Mouse (Mus musculus): ENCODE measurements around the gene Nfkbiz. TPM values are rescaled to one million over a fixed set of nuclear protein-coding genes. Genes with fewer than 3 reads are reported as not detected.

The Nfkbiz gene
- polyA plus RNA-seq, 1 experiment from 2014 or later: 2.0 TPM

- DNase-seq (ENCODE audit: low spot score): no peak
- Histone ChIP-seq H3K36me3 (ENCODE audit: control insufficient read depth, insufficient read depth, low read length) (no peaks in the 10 kb centered on the region), H3K4me1 (ENCODE audit: control insufficient read depth, insufficient read depth, low read length) (no peaks in the 10 kb centered on the region), H3K9ac (ENCODE audit: low read length) (no peak overlapping the region), H3K4me2 (ENCODE audit: low read depth) (no peak overlapping the region), H3K27me3 (ENCODE audit: control insufficient read depth, insufficient read depth, low read length) (no peaks in the 10 kb centered on the region), H3K4me3 (ENCODE audit: low read depth, low read length) (no peak overlapping the region), H3K9me3 (ENCODE audit: control insufficient read depth, low read length) (no peaks in the 10 kb centered on the region), H3K27ac (ENCODE audit: low read depth, low read length) (no peak overlapping the region)
- no peak for ATAC-seq (ENCODE audit: insufficient read depth, low FRiP score, low TSS enrichment)
- 95% methylated on average over 1 of the region's 1 CpGs for WGBS
Observed at GRCm38 (mm10) chr16:55801629-55802028, 37.1 kb downstream of the Nfkbiz start.

- H3K4me1 ChIP-seq (ENCODE audit: control insufficient read depth, insufficient read depth, low read length): no peaks in the 10 kb centered on the region
- DNase-seq (ENCODE audit: low spot score) (no peak), ATAC-seq (ENCODE audit: insufficient read depth, low FRiP score, low TSS enrichment) (no peak)
- H3K9ac ChIP-seq (ENCODE audit: low read length): no peak overlapping the region
- H3K27me3 ChIP-seq (ENCODE audit: control insufficient read depth, insufficient read depth, low read length): no peaks in the 10 kb centered on the region
- H3K4me2 ChIP-seq (ENCODE audit: low read depth): no peak overlapping the region
- no peak overlapping the region for H3K4me3 ChIP-seq (ENCODE audit: low read depth, low read length)
- no peak overlapping the region for H3K27ac ChIP-seq (ENCODE audit: low read depth, low read length)
- no peaks in the 10 kb centered on the region for H3K9me3 ChIP-seq (ENCODE audit: control insufficient read depth, low read length)
- 87% methylated on average over 7 of the region's 7 CpGs for whole genome bisulfite sequencing
- no peaks in the 10 kb centered on the region for H3K36me3 ChIP-seq (ENCODE audit: control insufficient read depth, insufficient read depth, low read length)
Observed at GRCm38 (mm10) chr16:55798845-55799244, 39.9 kb downstream of the Nfkbiz start.

GRCm38 (mm10) chr16:55790326-55790725 lies 48.4 kb downstream of the Nfkbiz start:
- Histone ChIP-seq H3K36me3 (ENCODE audit: control insufficient read depth, insufficient read depth, low read length) (no peaks in the 10 kb centered on the region), H3K4me3 (ENCODE audit: low read depth, low read length) (no peak overlapping the region), H3K27ac (ENCODE audit: low read depth, low read length) (no peak overlapping the region), H3K9me3 (ENCODE audit: control insufficient read depth, low read length) (no peaks in the 10 kb centered on the region), H3K27me3 (ENCODE audit: control insufficient read depth, insufficient read depth, low read length) (no peaks in the 10 kb centered on the region), H3K9ac (ENCODE audit: low read length) (no peak overlapping the region), H3K4me1 (ENCODE audit: control insufficient read depth, insufficient read depth, low read length) (no peaks in the 10 kb centered on the region), H3K4me2 (ENCODE audit: low read depth) (no peak overlapping the region)
- no peak for ATAC-seq (ENCODE audit: insufficient read depth, low FRiP score, low TSS enrichment)
- no peak for DNase-seq (ENCODE audit: low spot score)
- WGBS: 91% methylated on average over 7 of the region's 7 CpGs

GRCm38 (mm10) chr16:55789291-55789690 lies 49.4 kb downstream of the Nfkbiz start:
- ATAC-seq (ENCODE audit: insufficient read depth, low FRiP score, low TSS enrichment): 0 out of 2 replicates have a peak, but pooled peaks have one; percentile 35
- no peak overlapping the region for H3K27ac ChIP-seq (ENCODE audit: low read depth, low read length)
- H3K36me3 ChIP-seq (ENCODE audit: control insufficient read depth, insufficient read depth, low read length): no peaks in the 10 kb centered on the region
- no peaks in the 10 kb centered on the region for H3K27me3 ChIP-seq (ENCODE audit: control insufficient read depth, insufficient read depth, low read length)
- H3K4me2 ChIP-seq (ENCODE audit: low read depth): no peak overlapping the region
- DNase-seq (ENCODE audit: low spot score): peak; percentile 11
- H3K4me3 ChIP-seq (ENCODE audit: low read depth, low read length): no peak overlapping the region
- WGBS: 0% methylated on average over 1 of the region's 1 CpGs
- H3K4me1 ChIP-seq (ENCODE audit: control insufficient read depth, insufficient read depth, low read length): no peaks in the 10 kb centered on the region
- no peaks in the 10 kb centered on the region for H3K9me3 ChIP-seq (ENCODE audit: control insufficient read depth, low read length)
- no peak overlapping the region for H3K9ac ChIP-seq (ENCODE audit: low read length)

- ATAC-seq (ENCODE audit: insufficient read depth, low FRiP score, low TSS enrichment): no peak
- no peaks in the 10 kb centered on the region for H3K4me1 ChIP-seq (ENCODE audit: control insufficient read depth, insufficient read depth, low read length)
- 53% methylated on average over 5 of the region's 5 CpGs for WGBS
Observed at GRCm38 (mm10) chr16:55788671-55789070, 50.0 kb downstream of the Nfkbiz start.

GRCm38 (mm10) chr16:55787385-55788072 lies 51.2 kb downstream of the Nfkbiz start:
- no peak for ATAC-seq (ENCODE audit: insufficient read depth, low FRiP score, low TSS enrichment)
- DNase-seq (ENCODE audit: low spot score): peak; percentile 11
- Histone ChIP-seq H3K9ac (ENCODE audit: low read length) (no peak overlapping the region), H3K27me3 (ENCODE audit: control insufficient read depth, insufficient read depth, low read length) (no peaks in the 10 kb centered on the region), H3K4me2 (ENCODE audit: low read depth) (no peak overlapping the region), H3K4me3 (ENCODE audit: low read depth, low read length) (no peak overlapping the region), H3K4me1 (ENCODE audit: control insufficient read depth, insufficient read depth, low read length) (no peaks in the 10 kb centered on the region), H3K27ac (ENCODE audit: low read depth, low read length) (no peak overlapping the region), H3K36me3 (ENCODE audit: control insufficient read depth, insufficient read depth, low read length) (no peaks in the 10 kb centered on the region), H3K9me3 (ENCODE audit: control insufficient read depth, low read length) (no peaks in the 10 kb centered on the region)
- 90% methylated on average over 13 of the region's 13 CpGs for WGBS

More at GRCm38 (mm10) chr16:55788671-55789070, 50.0 kb downstream of the Nfkbiz start:
- Histone ChIP-seq H3K4me2 (ENCODE audit: low read depth) (no peak overlapping the region), H3K27ac (ENCODE audit: low read depth, low read length) (no peak overlapping the region), H3K27me3 (ENCODE audit: control insufficient read depth, insufficient read depth, low read length) (no peaks in the 10 kb centered on the region), H3K4me3 (ENCODE audit: low read depth, low read length) (no peak overlapping the region), H3K9ac (ENCODE audit: low read length) (no peak overlapping the region), H3K36me3 (ENCODE audit: control insufficient read depth, insufficient read depth, low read length) (no peaks in the 10 kb centered on the region), H3K9me3 (ENCODE audit: control insufficient read depth, low read length) (no peaks in the 10 kb centered on the region)
- no peak for DNase-seq (ENCODE audit: low spot score)

- WGBS: 80% methylated on average over 7 of the region's 7 CpGs
- H3K27ac ChIP-seq (ENCODE audit: low read depth, low read length): no peak overlapping the region
- no peak for ATAC-seq (ENCODE audit: insufficient read depth, low FRiP score, low TSS enrichment)
- no peaks in the 10 kb centered on the region for H3K36me3 ChIP-seq (ENCODE audit: control insufficient read depth, insufficient read depth, low read length)
- H3K4me3 ChIP-seq (ENCODE audit: low read depth, low read length): no peak overlapping the region
- H3K9ac ChIP-seq (ENCODE audit: low read length): no peak overlapping the region
- H3K27me3 ChIP-seq (ENCODE audit: control insufficient read depth, insufficient read depth, low read length): no peaks in the 10 kb centered on the region
- no peak overlapping the region for H3K4me2 ChIP-seq (ENCODE audit: low read depth)
- no peaks in the 10 kb centered on the region for H3K4me1 ChIP-seq (ENCODE audit: control insufficient read depth, insufficient read depth, low read length)
- H3K9me3 ChIP-seq (ENCODE audit: control insufficient read depth, low read length): no peaks in the 10 kb centered on the region
- no peak for DNase-seq (ENCODE audit: low spot score)
Observed at GRCm38 (mm10) chr16:55784379-55784778, 54.3 kb downstream of the Nfkbiz start.

- ATAC-seq (ENCODE audit: insufficient read depth, low FRiP score, low TSS enrichment) (no peak), DNase-seq (ENCODE audit: low spot score) (no peak)
- H3K36me3 ChIP-seq (ENCODE audit: control insufficient read depth, insufficient read depth, low read length): no peaks in the 10 kb centered on the region
- H3K9ac ChIP-seq (ENCODE audit: low read length): no peak overlapping the region
- no peak overlapping the region for H3K4me3 ChIP-seq (ENCODE audit: low read depth, low read length)
- no peaks in the 10 kb centered on the region for H3K27me3 ChIP-seq (ENCODE audit: control insufficient read depth, insufficient read depth, low read length)
- H3K27ac ChIP-seq (ENCODE audit: low read depth, low read length): no peak overlapping the region
- 81% methylated on average over 3 of the region's 3 CpGs for WGBS
- H3K4me2 ChIP-seq (ENCODE audit: low read depth): no peak overlapping the region
- H3K4me1 ChIP-seq (ENCODE audit: control insufficient read depth, insufficient read depth, low read length): no peaks in the 10 kb centered on the region
- no peaks in the 10 kb centered on the region for H3K9me3 ChIP-seq (ENCODE audit: control insufficient read depth, low read length)
Observed at GRCm38 (mm10) chr16:55783923-55784322, 54.8 kb downstream of the Nfkbiz start.

GRCm38 (mm10) chr16:55782911-55783310 lies 55.8 kb downstream of the Nfkbiz start:
- Histone ChIP-seq H3K4me3 (ENCODE audit: low read depth, low read length) (no peak overlapping the region), H3K27me3 (ENCODE audit: control insufficient read depth, insufficient read depth, low read length) (no peaks in the 10 kb centered on the region), H3K36me3 (ENCODE audit: control insufficient read depth, insufficient read depth, low read length) (no peaks in the 10 kb centered on the region), H3K27ac (ENCODE audit: low read depth, low read length) (no peak overlapping the region), H3K9me3 (ENCODE audit: control insufficient read depth, low read length) (no peaks in the 10 kb centered on the region), H3K9ac (ENCODE audit: low read length) (no peak overlapping the region), H3K4me1 (ENCODE audit: control insufficient read depth, insufficient read depth, low read length) (no peaks in the 10 kb centered on the region), H3K4me2 (ENCODE audit: low read depth) (no peak overlapping the region)
- no peak for DNase-seq (ENCODE audit: low spot score)
- 90% methylated on average over 2 of the region's 2 CpGs for WGBS
- ATAC-seq (ENCODE audit: insufficient read depth, low FRiP score, low TSS enrichment): no peak
